Mouse (Mus musculus) liver, embryonic 11.5 days (tissue): Measurements from ENCODE around the gene Zpbp2. TPM values are rescaled to one million over a fixed set of nuclear protein-coding genes. Genes with fewer than 3 reads are reported as not detected.

Experiments used
- ATAC-seq: fragments of 200-750 bp; cut with Nextera tagmentation; replicated peaks from 2 replicates; pipeline ENCODE4 v1.8.0; 2017; ENCODE audit warnings: moderate number of reproducible peaks, mild to moderate bottlenecking, moderate TSS enrichment, moderate library complexity; ENCODE audit not compliant: low FRiP score
- DNase-seq: peaks from one replicate; pipeline ENCODE4 v3.0.0-alpha.2; 2017; ENCODE audit warnings: low spot score
- H3K27ac ChIP-seq: fragments of 300-500 bp; sonication (generic); 2 replicates; pipeline ENCODE4 v1.5.1; 2014; ENCODE audit warnings: mild to moderate bottlenecking, low read depth, low read length, control low read depth
- H3K27me3 ChIP-seq: fragments of 300-500 bp; sonication (generic); replicated peaks from 2 replicates; pipeline ENCODE4 v1.6.1; 2014; ENCODE audit warnings: low read length, mixed read lengths; ENCODE audit not compliant: control insufficient read depth, insufficient read depth
- H3K36me3 ChIP-seq: fragments of 300-500 bp; sonication (generic); 2 replicates; pipeline ENCODE4 v1.6.1; 2014; ENCODE audit warnings: mild to moderate bottlenecking, low read length, moderate library complexity, mixed read lengths; ENCODE audit not compliant: control insufficient read depth, insufficient read depth
- H3K4me1 ChIP-seq: fragments of 300-500 bp; sonication (generic); replicated peaks from 2 replicates; pipeline ENCODE4 v1.6.1; 2014; ENCODE audit warnings: low read length, mixed read lengths; ENCODE audit not compliant: control insufficient read depth, insufficient read depth
- H3K4me2 ChIP-seq: fragments of 300-500 bp; sonication (generic); 2 replicates; pipeline ENCODE4 v1.6.1; 2014; ENCODE audit warnings: mild to moderate bottlenecking, control low read depth, moderate library complexity
- H3K4me3 ChIP-seq: fragments of 300-500 bp; sonication (generic); 2 replicates; pipeline ENCODE4 v1.5.1; 2014; ENCODE audit warnings: low read depth, low read length, control low read depth
- H3K9ac ChIP-seq: fragments of 300-500 bp; sonication (generic); 2 replicates; pipeline ENCODE4 v1.6.1; 2014; ENCODE audit warnings: low read depth, low read length, control low read depth
- H3K9me3 ChIP-seq: fragments of 300-500 bp; sonication (generic); 2 replicates; pipeline ENCODE4 v1.6.1; 2016; ENCODE audit warnings: low read length, inconsistent platforms, mixed read lengths; ENCODE audit not compliant: control insufficient read depth
- WGBS: fragments of 180-500 bp; shearing (Covaris S2); extraction: QIAGEN DNeasy Blood & Tissue Kit; methylation state at CpG from one replicate; pipeline ENCODE4 v1.1.7; 2014; 5-methylcytosine and 5-hydroxymethylcytosine counted together
- polyA plus RNA-seq: library from polyadenylated mRNA; unstranded; fragments of >200 nt; fragmentation: Nextera tagmentation; extraction: Ambion mirVana; gene quantifications from 2 replicates; pipeline ENCODE4 v1.2.1, GENCODE M21; 2014

Zpbp2 gene
- polyA plus RNA-seq, 1 experiment from 2014 or later: 0.40 TPM

- no peak overlapping the region for H3K9ac ChIP-seq
- ATAC-seq (no peak), DNase-seq (no peak)
- no peaks in the 10 kb centered on the region for H3K9me3 ChIP-seq
- no peaks in the 10 kb centered on the region for H3K27me3 ChIP-seq
- peaks cover 26% of the 10 kb centered on the region for H3K4me1 ChIP-seq
- no peak overlapping the region for H3K27ac ChIP-seq
- 79% methylated on average over 19 of the region's 19 CpGs for WGBS
- no peak overlapping the region for H3K4me3 ChIP-seq
- H3K36me3 ChIP-seq: no peaks in the 10 kb centered on the region
- no peak overlapping the region for H3K4me2 ChIP-seq
Observed at GRCm38 (mm10) chr11:98590548-98591445, 39.9 kb downstream of the Zpbp2 start.

GRCm38 (mm10) chr11:98595021-98595420, 44.1 kb downstream of the Zpbp2 start:
- H3K9me3 ChIP-seq: no peaks in the 10 kb centered on the region
- WGBS: 67% methylated on average over 6 of the region's 6 CpGs
- H3K27ac ChIP-seq: no peak overlapping the region
- no peaks in the 10 kb centered on the region for H3K36me3 ChIP-seq
- DNase-seq (no peak), ATAC-seq (no peak)
- H3K4me1 ChIP-seq: peaks cover 4% of the 10 kb centered on the region; the same call in 1 of the 2 replicates
- no peak overlapping the region for H3K4me3 ChIP-seq
- H3K27me3 ChIP-seq: peaks cover 23% of the 10 kb centered on the region
- no peak overlapping the region for H3K4me2 ChIP-seq
- H3K9ac ChIP-seq: no peak overlapping the region

- no peak for ATAC-seq
- H3K27me3 ChIP-seq: peaks cover 28% of the 10 kb centered on the region
Observed at GRCm38 (mm10) chr11:98595473-98595872, 44.6 kb downstream of the Zpbp2 start.

GRCm38 (mm10) chr11:98595955-98596354, 45.1 kb downstream of the Zpbp2 start:
- Histone ChIP-seq H3K4me2 (no peak overlapping the region), H3K4me1 (peaks cover 4% of the 10 kb centered on the region; the same call in 1 of the 2 replicates), H3K4me3 (no peak overlapping the region), H3K9me3 (no peaks in the 10 kb centered on the region), H3K36me3 (no peaks in the 10 kb centered on the region), H3K9ac (no peak overlapping the region), H3K27me3 (peaks cover 30% of the 10 kb centered on the region), H3K27ac (no peak overlapping the region)
- ATAC-seq: no peak
- WGBS: 72% methylated on average over 3 of the region's 3 CpGs
- DNase-seq: no peak

More at GRCm38 (mm10) chr11:98595473-98595872, 44.6 kb downstream of the Zpbp2 start:
- DNase-seq: no peak
- no peak overlapping the region for H3K4me3 ChIP-seq
- H3K36me3 ChIP-seq: no peaks in the 10 kb centered on the region
- peaks cover 4% of the 10 kb centered on the region; the same call in 1 of the 2 replicates for H3K4me1 ChIP-seq
- H3K27ac ChIP-seq: no peak overlapping the region
- WGBS: 62% methylated on average over 10 of the region's 10 CpGs
- no peaks in the 10 kb centered on the region for H3K9me3 ChIP-seq
- H3K9ac ChIP-seq: no peak overlapping the region
- H3K4me2 ChIP-seq: no peak overlapping the region

GRCm38 (mm10) chr11:98597363-98597762, 46.5 kb downstream of the Zpbp2 start:
- ATAC-seq (peak; percentile 64), DNase-seq (peak; percentile 70)
- H3K36me3 ChIP-seq: no peaks in the 10 kb centered on the region
- peaks cover 33% of the 10 kb centered on the region for H3K27me3 ChIP-seq
- no peaks in the 10 kb centered on the region for H3K9me3 ChIP-seq
- peaks cover 6% of the 10 kb centered on the region; the same call in 1 of the 2 replicates for H3K4me1 ChIP-seq
- H3K4me3 ChIP-seq: no peak overlapping the region
- 21% methylated on average over 6 of the region's 6 CpGs for WGBS
- H3K27ac ChIP-seq: no peak overlapping the region
- no peak overlapping the region for H3K9ac ChIP-seq
- no peak overlapping the region for H3K4me2 ChIP-seq

- 81% methylated on average over 8 of the region's 8 CpGs for WGBS
- no peaks in the 10 kb centered on the region for H3K9me3 ChIP-seq
- H3K4me2 ChIP-seq: no peak within 1 kb of the TSS
- peaks cover 36% of the 10 kb centered on the region for H3K27me3 ChIP-seq
- H3K4me3 ChIP-seq: no peak within 1 kb of the TSS
- H3K4me1 ChIP-seq: 0 out of 2 replicates have a peak, but pooled peaks cover 6% of the 10 kb centered on the region
- DNase-seq (no peak), ATAC-seq (no peak)
- H3K27ac ChIP-seq: no peak within 1 kb of the TSS
- no peaks in the 10 kb centered on the region for H3K36me3 ChIP-seq
- H3K9ac ChIP-seq: no peak within 1 kb of the TSS
Observed at GRCm38 (mm10) chr11:98597991-98598390, 47.1 kb downstream of the Zpbp2 start, which contains the start of gene Lrrc3c. Lrrc3c (plus strand) TSS chr11:98598291.

- Histone ChIP-seq H3K9me3 (no peaks in the 10 kb centered on the region), H3K27me3 (peaks cover 39% of the 10 kb centered on the region), H3K4me1 (0 out of 2 replicates have a peak, but pooled peaks cover 6% of the 10 kb centered on the region), H3K36me3 (no peaks in the 10 kb centered on the region), H3K9ac (no peak overlapping the region), H3K4me2 (no peak overlapping the region), H3K27ac (no peak overlapping the region), H3K4me3 (no peak overlapping the region)
- WGBS: 61% methylated on average over 18 of the region's 18 CpGs
- no peak for ATAC-seq
- DNase-seq: no peak
Observed at GRCm38 (mm10) chr11:98598851-98599290, 48.0 kb downstream of the Zpbp2 start.

GRCm38 (mm10) chr11:98599291-98599690, 48.4 kb downstream of the Zpbp2 start:
- Histone ChIP-seq H3K4me2 (no peak overlapping the region), H3K4me3 (no peak overlapping the region), H3K27ac (no peak overlapping the region), H3K9ac (no peak overlapping the region), H3K27me3 (peaks cover 40% of the 10 kb centered on the region), H3K36me3 (no peaks in the 10 kb centered on the region), H3K4me1 (0 out of 2 replicates have a peak, but pooled peaks cover 6% of the 10 kb centered on the region), H3K9me3 (no peaks in the 10 kb centered on the region)
- WGBS: 16% methylated on average over 18 of the region's 18 CpGs
- DNase-seq (no peak), ATAC-seq (no peak)
